Mouse (Mus musculus): ENCODE measurements at regions not wholly inside any gene's neighbourhood (a gene's known extent, or its start where the extent isn't known, plus 50 kb on each side); places are given as distances from the start of the nearest gene placed in this dataset.

GRCm38 (mm10) chr11:12757677-12758076, 292.9 kb upstream of the Cobl start:
- DNase-seq (ENCODE audit: low spot score in 2 of 2), result no peak

- no peak for DNase-seq (ENCODE audit: low spot score in 2 of 2)
Measured at GRCm38 (mm10) chr11:12750016-12750415, 285.3 kb upstream of the Cobl start.

DNA sequence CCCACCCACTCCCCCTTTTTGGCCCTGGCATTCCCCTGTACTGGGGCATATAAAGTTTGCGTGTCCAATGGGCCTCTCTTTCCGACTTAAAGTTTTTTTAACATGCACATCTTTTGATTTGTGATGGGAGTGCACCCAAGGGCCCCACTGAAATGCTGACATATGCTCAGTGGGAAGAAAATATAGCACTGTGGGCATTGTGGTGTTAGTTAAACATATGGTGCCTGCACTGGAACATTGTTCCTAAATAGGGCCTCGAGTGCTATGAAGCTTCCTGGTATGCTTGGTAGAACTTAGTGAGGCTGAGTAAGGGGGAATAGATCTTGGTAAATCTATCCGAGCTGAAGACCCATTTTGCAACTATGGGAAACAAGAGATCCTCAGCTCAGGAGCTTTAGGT, 284.5 kb upstream of the Cobl start:
- DNase-seq (ENCODE audit: low spot score in 2 of 2), result no peak

- peak in 1 of 2 experiments; percentile 12 for DNase-seq (ENCODE audit: low spot score in 2 of 2)
Measured at GRCm38 (mm10) chr11:12742159-12742523, 277.4 kb upstream of the Cobl start.

- no peak for DNase-seq (ENCODE audit: low spot score in 2 of 2)
Measured at GRCm38 (mm10) chr11:12741418-12742158, 276.8 kb upstream of the Cobl start.

DNA sequence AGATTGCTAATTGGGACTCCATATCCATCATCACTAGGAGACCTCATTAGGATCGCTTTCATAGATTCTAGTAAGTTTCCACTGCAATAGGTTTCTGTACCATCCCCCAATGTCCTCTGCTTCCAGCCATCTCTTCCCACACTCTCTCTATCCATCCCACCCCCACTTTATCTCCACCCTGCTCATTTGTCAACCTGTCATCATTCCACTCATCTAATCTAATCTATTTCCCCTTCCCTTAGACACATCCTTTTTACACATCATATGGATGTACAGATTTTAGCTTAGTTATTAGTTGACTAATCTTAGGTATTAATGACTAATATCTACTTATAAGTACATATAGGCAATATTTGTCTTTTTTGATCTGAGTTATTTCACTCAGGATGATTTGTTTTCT, 269.5 kb upstream of the Cobl start:
- DNase-seq (ENCODE audit: low spot score in 2 of 2), result no peak

- no peak for DNase-seq (ENCODE audit: low spot score in 2 of 2)
Measured at GRCm38 (mm10) chr11:12727293-12727692, 262.5 kb upstream of the Cobl start.

DNA sequence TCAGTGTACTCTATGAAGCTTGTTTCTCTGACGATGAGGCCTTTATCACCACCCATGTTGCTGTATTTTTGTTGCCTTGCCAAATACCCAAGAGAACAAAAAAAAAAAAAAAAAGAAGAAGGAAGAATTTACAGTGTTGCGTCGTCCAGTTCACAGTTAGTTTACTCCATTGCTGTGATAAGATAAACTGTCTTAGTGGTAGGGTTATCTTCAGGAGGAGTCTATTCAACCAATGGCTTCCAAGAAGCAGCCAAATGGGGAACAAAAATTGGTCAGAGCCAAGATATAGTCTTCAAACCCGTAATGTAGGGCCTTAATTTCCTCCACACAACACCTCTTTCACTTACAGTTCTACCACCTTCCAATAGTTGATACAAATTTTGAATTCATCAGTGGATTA, 261.7 kb upstream of the Cobl start:
- no peak for DNase-seq (ENCODE audit: low spot score in 2 of 2)

DNA sequence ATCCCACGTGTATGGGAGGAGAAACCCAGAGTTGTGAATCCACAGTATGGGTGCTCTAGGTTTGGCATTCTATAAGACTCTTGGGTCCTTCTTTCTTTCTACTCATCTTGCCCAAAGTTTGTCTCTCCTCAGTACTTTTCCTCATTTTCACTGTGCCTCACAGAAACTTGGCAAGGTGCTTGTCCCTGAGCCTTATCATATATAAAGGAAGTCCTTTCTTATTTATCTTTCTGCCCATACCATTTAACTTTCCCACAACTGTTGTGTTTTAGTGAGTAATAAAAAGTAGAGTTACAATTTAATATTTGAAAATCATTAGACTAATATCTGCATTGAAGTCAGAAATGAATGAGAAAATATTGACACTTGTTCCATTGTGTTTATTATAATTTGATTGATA, 257.6 kb upstream of the Cobl start:
- DNase-seq (ENCODE audit: low spot score in 2 of 2), result no peak

DNA sequence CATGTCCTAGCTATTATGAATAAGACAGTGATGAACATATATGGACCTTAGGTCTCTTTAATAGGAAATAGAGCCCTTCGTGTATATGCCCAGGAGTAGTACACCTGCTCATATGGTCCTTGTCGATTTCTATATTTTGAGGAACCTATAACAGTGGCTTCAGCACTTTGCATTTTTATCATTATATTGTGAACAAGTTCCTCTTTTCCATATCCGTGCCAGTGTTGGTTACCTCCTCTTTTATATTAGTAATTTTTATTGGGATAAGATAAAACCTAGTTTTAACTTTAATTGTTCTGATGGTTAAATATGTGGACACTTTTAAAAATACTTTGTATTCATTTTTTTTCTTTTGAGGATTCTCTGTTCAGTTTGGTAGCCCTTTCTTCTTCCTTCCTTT, 255.4 kb upstream of the Cobl start:
- DNase-seq (ENCODE audit: low spot score in 2 of 2), result no peak

- DNase-seq (ENCODE audit: low spot score in 2 of 2), result no peak
Measured at GRCm38 (mm10) chr11:12696321-12696720, 231.6 kb upstream of the Cobl start.

DNA sequence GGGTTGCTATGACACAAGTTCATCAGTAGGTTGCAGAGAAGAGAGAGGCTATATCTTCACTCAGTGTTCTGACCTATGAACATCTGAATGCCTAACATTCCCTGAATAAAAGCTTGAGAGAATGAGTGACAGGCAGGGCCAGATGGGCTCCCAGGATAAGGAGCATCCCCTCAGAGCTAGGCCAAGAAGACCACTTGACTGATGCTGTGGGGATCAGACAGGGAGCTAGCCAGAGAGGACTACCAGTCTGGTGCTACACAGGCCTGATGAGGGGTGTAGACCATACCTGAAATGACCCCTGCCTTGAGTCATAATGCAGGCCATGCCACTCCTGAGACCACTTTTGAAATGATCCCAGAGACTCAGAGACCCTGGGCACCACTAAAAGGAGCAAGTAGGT, 228.1 kb upstream of the Cobl start:
- no peak for DNase-seq (ENCODE audit: low spot score in 2 of 2)

DNA sequence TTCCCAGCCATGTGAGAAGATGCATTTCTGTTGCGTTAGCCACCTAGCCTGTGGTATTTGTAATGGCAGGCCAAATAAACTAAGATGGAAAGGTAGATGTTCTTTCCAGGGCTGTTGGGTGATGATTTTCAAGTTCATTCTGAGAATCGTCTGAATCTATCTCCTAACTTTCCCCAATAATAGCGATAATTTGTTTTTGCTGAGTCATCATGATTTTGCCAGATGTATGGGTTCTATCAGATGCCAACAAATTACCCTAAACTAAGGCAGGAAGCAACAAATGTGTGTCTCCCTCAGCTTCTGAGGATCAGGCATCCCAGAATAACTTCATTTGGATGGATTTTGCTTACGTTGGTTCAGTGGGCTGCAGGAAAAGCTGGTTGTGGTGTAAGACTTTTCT, 222.0 kb upstream of the Cobl start:
- no peak for DNase-seq (ENCODE audit: low spot score in 2 of 2)

GRCm38 (mm10) chr11:12661824-12662443, 197.2 kb upstream of the Cobl start:
- DNase-seq (ENCODE audit: low spot score in 2 of 2), result no peak

GRCm38 (mm10) chr11:12658847-12659246, 194.1 kb upstream of the Cobl start:
- no peak for DNase-seq (ENCODE audit: low spot score in 2 of 2)

GRCm38 (mm10) chr11:12656450-12656849, 191.7 kb upstream of the Cobl start:
- DNase-seq (ENCODE audit: low spot score in 2 of 2), result no peak
